Mouse (Mus musculus) myocyte (in vitro differentiated cells): ENCODE results near the gene Ubac2.

Source experiments
- E2F4 ChIP-seq: IDR thresholded peaks from one replicate; pipeline ENCODE4 v1.6.1; 2011; ENCODE audit warnings: mild to moderate bottlenecking, control low read depth, moderate library complexity; ENCODE audit not compliant: insufficient read depth
- MAX ChIP-seq: IDR thresholded peaks from one replicate; pipeline ENCODE4 v1.6.1; 2011; ENCODE audit warnings: low read depth, mild to moderate bottlenecking, control low read depth
- MYOD1 ChIP-seq, 3 experiments: IDR thresholded peaks; one replicate each; pipeline ENCODE4 v1.6.1; 2011; ENCODE audit warnings: control low read depth in 2 of 3, low read depth in 2 of 3, mild to moderate bottlenecking in 2 of 3, moderate library complexity in 1 of 3; ENCODE audit not compliant: insufficient read length in 2 of 3, control insufficient read depth in 1 of 3
- MYOG ChIP-seq, 3 experiments: IDR thresholded peaks; one replicate each; pipeline ENCODE4 v1.6.1; 2011; ENCODE audit warnings: control low read depth in 2 of 3, low read depth in 2 of 3, mild to moderate bottlenecking in 2 of 3; ENCODE audit not compliant: insufficient read length in 2 of 3, control insufficient read depth in 1 of 3, insufficient read depth in 1 of 3
- POLR2A ChIP-seq: IDR thresholded peaks from one replicate; pipeline ENCODE4 v1.6.1; 2011; ENCODE audit warnings: low read depth, mild to moderate bottlenecking, control low read depth, moderate library complexity; ENCODE audit not compliant: insufficient read length
- POLR2AphosphoS2 ChIP-seq: IDR thresholded peaks from one replicate; pipeline ENCODE4 v1.6.1; 2011; ENCODE audit warnings: low read depth, control low read depth; ENCODE audit not compliant: insufficient read length
- SRF ChIP-seq: IDR thresholded peaks from one replicate; pipeline ENCODE4 v1.6.1; 2011; ENCODE audit warnings: low read depth; ENCODE audit not compliant: control insufficient read depth, insufficient read length
- TCF3 ChIP-seq: IDR thresholded peaks from one replicate; pipeline ENCODE4 v1.6.1; 2011; ENCODE audit warnings: low read depth, control low read depth; ENCODE audit not compliant: insufficient read length
- USF1 ChIP-seq: IDR thresholded peaks from one replicate; pipeline ENCODE4 v1.6.1; 2011; ENCODE audit warnings: low read depth, mild to moderate bottlenecking, control low read depth, moderate library complexity

- TF ChIP-seq POLR2A (no peak), USF1 (no peak), SRF (no peak), TCF3 (no peak), MAX (no peak), MYOG (IDR thresholded peaks at IDR 0.05; ENCODE audit: control insufficient read depth in 1 of 3, insufficient read depth in 1 of 3, insufficient read length in 2 of 3, low read depth in 2 of 3) (no peak), MYOD1 (IDR thresholded peaks at IDR 0.05; ENCODE audit: control insufficient read depth in 1 of 3, insufficient read length in 2 of 3, low read depth in 2 of 3) (no peak), E2F4 (no peak), POLR2AphosphoS2 (no peak)
Observed at GRCm38 (mm10) chr14:121996786-121997185, 118.4 kb downstream of the Ubac2 start.
